Comparison of ENCODE assay signal across 8 mouse cellular contexts in genomic region chr5:76905405-76906154, GRCm38 (mm10). TPM values are rescaled to one million over a fixed set of nuclear protein-coding genes. Genes with fewer than 3 reads are reported as not detected.
DNase-seq lines count a peak whose midpoint lies in the region; ATAC-seq lines count a peak whose summit lies in the region.

TSS of gene Aasdh (minus strand) at chr5:76905514.

- ATAC-seq in megakaryocyte progenitor cell, adult 5-6 weeks (replicated peaks; ENCODE audit: poor library complexity), result peak; percentile 94

- peak; percentile 97 for DNase-seq in adipocyte (ENCODE audit: low spot score)
- DNase-seq in embryo, embryonic 10 days (ENCODE audit: low spot score), result peak; percentile 96
- DNase-seq in gastrocnemius, postnatal 10 days, result peak; percentile 99
- peak; percentile 97 for DNase-seq in induced T-regulatory cell, adult 2 months (ENCODE audit: low read depth)
- peak; percentile 82 to 94 for DNase-seq in left cerebral cortex, adult 9 months (ENCODE audit: low spot score in 2 of 2)
- DNase-seq in right cerebral cortex, postnatal 14 days, result peak; percentile 98
- peak; percentile 89 to 95 for DNase-seq in urinary bladder, postnatal 36 days (ENCODE audit: low spot score in 2 of 2)

RNA-seq across cellular contexts. Expression of gene Aasdh, which starts in this region (rescaled TPM):
- 10 to 100 TPM; 10.6 to 12.2 TPM for total RNA-seq in gastrocnemius, postnatal 10 days (2021)
- 17.9 and 20.1 TPM in 2 replicates for total RNA-seq in megakaryocyte progenitor cell, adult 5-6 weeks (2015)
- 27.3 and 35.1 TPM in 2 replicates for total RNA-seq in megakaryocyte progenitor cell, adult 5-6 weeks (2017)

Comparison
In these comparisons a context has a peak if more than half of its experiments do, and no peak if none do; other contexts are left out.
1. Peak in every context shown above with its lines: DNase-seq and ATAC-seq.